Mouse (Mus musculus) stomach, embryonic 16.5 days (tissue): ENCODE results near the gene Acsf2. TPM values are rescaled to one million over a fixed set of nuclear protein-coding genes. Genes with fewer than 3 reads are reported as not detected.
A peak's percentile ranks its signal among the peaks of the same experiment; 100 is the strongest.

Source experiments
- ATAC-seq: fragments of 200-750 bp; cut with Nextera tagmentation; 2 replicates; pipeline ENCODE4 v1.8.0; 2017; ENCODE audit warnings: moderate number of reproducible peaks, moderate TSS enrichment; ENCODE audit not compliant: insufficient read depth, low FRiP score
- H3K27ac ChIP-seq: fragments of 300-500 bp; sonication (generic); 2 replicates; pipeline ENCODE4 v1.5.1; 2014; ENCODE audit warnings: low read length
- H3K27me3 ChIP-seq: fragments of 300-500 bp; sonication (generic); 2 replicates; pipeline ENCODE4 v1.6.1; 2014; ENCODE audit warnings: low read length, control low read depth, mixed read lengths; ENCODE audit not compliant: control insufficient read depth, insufficient read depth
- H3K36me3 ChIP-seq: fragments of 300-500 bp; sonication (generic); 2 replicates; pipeline ENCODE4 v1.6.1; 2014; ENCODE audit warnings: low read length; ENCODE audit not compliant: control insufficient read depth, insufficient read depth
- H3K4me1 ChIP-seq: fragments of 300-500 bp; sonication (generic); 2 replicates; pipeline ENCODE4 v1.6.1; 2014; ENCODE audit warnings: low read length, control low read depth, mixed read lengths; ENCODE audit not compliant: control insufficient read depth, insufficient read depth
- H3K4me2 ChIP-seq: fragments of 300-500 bp; sonication (generic); 2 replicates; pipeline ENCODE4 v1.6.1; 2014; ENCODE audit warnings: low read depth, low read length, mixed read lengths
- H3K4me3 ChIP-seq: fragments of 300-500 bp; sonication (generic); replicated peaks from 2 replicates; pipeline ENCODE4 v1.5.1; 2014; ENCODE audit warnings: mild to moderate bottlenecking, low read length
- H3K9ac ChIP-seq: fragments of 300-500 bp; sonication (generic); 2 replicates; pipeline ENCODE4 v1.6.1; 2014; ENCODE audit warnings: low read length
- H3K9me3 ChIP-seq: fragments of 300-500 bp; sonication (generic); replicated peaks from 2 replicates; pipeline ENCODE4 v1.6.1; 2016; ENCODE audit warnings: low read length, control low read depth; ENCODE audit not compliant: control insufficient read depth
- WGBS: fragments of 180-500 bp; shearing (Covaris S2); extraction: QIAGEN DNeasy Blood & Tissue Kit; methylation state at CpG from one replicate; pipeline ENCODE4 v1.1.7; 2014; 5-methylcytosine and 5-hydroxymethylcytosine counted together
- polyA plus RNA-seq: library from polyadenylated mRNA; unstranded; fragments of >200 nt; fragmentation: Nextera tagmentation; extraction: Ambion mirVana; gene quantifications from 2 replicates; pipeline ENCODE4 v1.2.1, GENCODE M21; 2015

Acsf2 gene
- polyA plus RNA-seq, 1 experiment from 2014 or later = 5.7 TPM

- H3K4me2 ChIP-seq = no peak overlapping the region
- no peaks in the 10 kb centered on the region for H3K4me1 ChIP-seq
- no peak overlapping the region for H3K27ac ChIP-seq
- no peak overlapping the region for H3K4me3 ChIP-seq
- ATAC-seq = no peak
- H3K36me3 ChIP-seq = no peaks in the 10 kb centered on the region
- H3K9ac ChIP-seq = no peak overlapping the region
- no peaks in the 10 kb centered on the region for H3K27me3 ChIP-seq
- H3K9me3 ChIP-seq = no peaks in the 10 kb centered on the region
- 61% methylated on average over 2 of the region's 2 CpGs for WGBS
Observed at GRCm38 (mm10) chr11:94575036-94575435, 26.6 kb downstream of the Acsf2 start.

GRCm38 (mm10) chr11:94574560-94574959 lies 27.1 kb downstream of the Acsf2 start:
- Histone ChIP-seq H3K4me2 (no peak overlapping the region), H3K9me3 (no peaks in the 10 kb centered on the region), H3K4me1 (no peaks in the 10 kb centered on the region), H3K27me3 (no peaks in the 10 kb centered on the region), H3K9ac (no peak overlapping the region), H3K4me3 (no peak overlapping the region), H3K36me3 (no peaks in the 10 kb centered on the region), H3K27ac (no peak overlapping the region)
- 23% methylated on average over 6 of the region's 7 CpGs for WGBS
- ATAC-seq = no peak

GRCm38 (mm10) chr11:94571850-94572249 lies 29.8 kb downstream of the Acsf2 start:
- H3K36me3 ChIP-seq = no peaks in the 10 kb centered on the region
- no peaks in the 10 kb centered on the region for H3K4me1 ChIP-seq
- H3K4me3 ChIP-seq = no peak overlapping the region
- no peaks in the 10 kb centered on the region for H3K27me3 ChIP-seq
- WGBS = 85% methylated on average over 1 of the region's 1 CpGs
- H3K9ac ChIP-seq = no peak overlapping the region
- ATAC-seq = no peak
- H3K4me2 ChIP-seq = no peak overlapping the region
- H3K9me3 ChIP-seq = no peaks in the 10 kb centered on the region
- H3K27ac ChIP-seq = no peak overlapping the region

- peaks cover 4% of the 10 kb centered on the region; the same call in 1 of the 2 replicates for H3K4me1 ChIP-seq
- no peak overlapping the region for H3K9ac ChIP-seq
- ATAC-seq = no peak
- 48% methylated on average over 9 of the region's 9 CpGs for WGBS
- no peak overlapping the region for H3K4me3 ChIP-seq
- H3K27me3 ChIP-seq = no peaks in the 10 kb centered on the region
- no peaks in the 10 kb centered on the region for H3K36me3 ChIP-seq
- peak overlapping the region; percentile 17 for H3K27ac ChIP-seq
- H3K9me3 ChIP-seq = no peaks in the 10 kb centered on the region
- H3K4me2 ChIP-seq = no peak overlapping the region
Observed at GRCm38 (mm10) chr11:94570612-94571011, 31.1 kb downstream of the Acsf2 start.

- H3K4me2 ChIP-seq = 0 out of 2 replicates have a peak overlapping the region, but pooled peaks have one; percentile 11
- 80% methylated on average over 7 of the region's 7 CpGs for WGBS
- H3K27ac ChIP-seq = no peak overlapping the region
- peaks cover 11% of the 10 kb centered on the region; the same call in 1 of the 2 replicates for H3K4me1 ChIP-seq
- H3K27me3 ChIP-seq = no peaks in the 10 kb centered on the region
- H3K4me3 ChIP-seq = 0 out of 2 replicates have a peak overlapping the region, but pooled peaks have one; percentile 10
- H3K9me3 ChIP-seq = no peaks in the 10 kb centered on the region
- ATAC-seq = no peak
- no peaks in the 10 kb centered on the region for H3K36me3 ChIP-seq
- no peak overlapping the region for H3K9ac ChIP-seq
Observed at GRCm38 (mm10) chr11:94567326-94567725, 34.3 kb downstream of the Acsf2 start.

- Histone ChIP-seq H3K36me3 (no peaks in the 10 kb centered on the region), H3K4me2 (peak overlapping the region; percentile 11), H3K4me3 (peak overlapping the region; percentile 35; the same call in 1 of the 2 replicates), H3K9ac (peak overlapping the region; percentile 26; the same call in 1 of the 2 replicates), H3K4me1 (peaks cover 11% of the 10 kb centered on the region; the same call in 1 of the 2 replicates), H3K9me3 (no peaks in the 10 kb centered on the region), H3K27me3 (no peaks in the 10 kb centered on the region), H3K27ac (no peak overlapping the region)
- ATAC-seq = no peak
- WGBS = 52% methylated on average over 6 of the region's 6 CpGs
Observed at GRCm38 (mm10) chr11:94566534-94566933, 35.1 kb downstream of the Acsf2 start.

GRCm38 (mm10) chr11:94565151-94565479 lies 36.6 kb downstream of the Acsf2 start:
- H3K27me3 ChIP-seq = no peaks in the 10 kb centered on the region
- peak overlapping the region; percentile 82 for H3K27ac ChIP-seq
- ATAC-seq = 0 out of 2 replicates have a peak, but pooled peaks have one; percentile 41
- peak overlapping the region; percentile 55 for H3K9ac ChIP-seq
- peak overlapping the region; percentile 53 for H3K4me2 ChIP-seq
- peaks cover 11% of the 10 kb centered on the region; the same call in 1 of the 2 replicates for H3K4me1 ChIP-seq
- H3K4me3 ChIP-seq = peak overlapping the region; percentile 35
- no peaks in the 10 kb centered on the region for H3K36me3 ChIP-seq
- 19% methylated on average over 16 of the region's 16 CpGs for WGBS
- no peaks in the 10 kb centered on the region for H3K9me3 ChIP-seq

GRCm38 (mm10) chr11:94564437-94565150 lies 37.1 kb downstream of the Acsf2 start, which contains the start of gene Chad:
TSS of gene Chad (plus strand) at chr11:94565047.
- ATAC-seq = peak; percentile 81
- Histone ChIP-seq H3K4me3 (peak within 1 kb of the TSS; percentile 35), H3K9ac (peak within 1 kb of the TSS; percentile 55), H3K27ac (peak within 1 kb of the TSS; percentile 82), H3K9me3 (no peaks in the 10 kb centered on the region), H3K4me1 (peaks cover 11% of the 10 kb centered on the region; the same call in 1 of the 2 replicates), H3K4me2 (peak within 1 kb of the TSS; percentile 53), H3K36me3 (no peaks in the 10 kb centered on the region), H3K27me3 (no peaks in the 10 kb centered on the region)
- 11% methylated on average over 35 of the region's 35 CpGs for WGBS

GRCm38 (mm10) chr11:94563821-94564220 lies 37.9 kb downstream of the Acsf2 start:
- H3K9me3 ChIP-seq = no peaks in the 10 kb centered on the region
- 63% methylated on average over 5 of the region's 5 CpGs for WGBS
- peaks cover 11% of the 10 kb centered on the region; the same call in 1 of the 2 replicates for H3K4me1 ChIP-seq
- no peaks in the 10 kb centered on the region for H3K36me3 ChIP-seq
- H3K4me2 ChIP-seq = peak overlapping the region; percentile 53
- H3K4me3 ChIP-seq = peak overlapping the region; percentile 35; the same call in 1 of the 2 replicates
- peak overlapping the region; percentile 55 for H3K9ac ChIP-seq
- peak overlapping the region; percentile 82; the same call in 1 of the 2 replicates for H3K27ac ChIP-seq
- no peaks in the 10 kb centered on the region for H3K27me3 ChIP-seq
- peak; percentile 8; the same call in 1 of the 2 replicates for ATAC-seq
